Mouse (Mus musculus) MEL (cell line): Measurements from ENCODE around the gene Fgf12. TPM values are rescaled to one million over a fixed set of nuclear protein-coding genes. Genes with fewer than 3 reads are reported as not detected.

Source experiments
- DNase-seq: peaks from one replicate; pipeline ENCODE4 v3.0.0; 2011; ENCODE audit warnings: low read depth, low spot score
- H3K27ac ChIP-seq: 2 replicates; pipeline ENCODE4 v1.5.1; 2012; ENCODE audit warnings: low read depth, mild to moderate bottlenecking, control low read depth, low read length, moderate library complexity; ENCODE audit not compliant: control insufficient read depth
- H3K27me3 ChIP-seq, 2 experiments: fragments of 150-350 bp in 1 of 2; sonication (generic) in 1 of 2; 2 replicates each; pipeline ENCODE4 v1.6.1; 2012; ENCODE audit warnings: low read length in 2 of 2, mild to moderate bottlenecking in 2 of 2, improper control_type of control experiment in 1 of 2, moderate library complexity in 1 of 2; ENCODE audit not compliant: insufficient read depth in 2 of 2, control insufficient read depth in 1 of 2
- H3K36me3 ChIP-seq, 2 experiments: 2 replicates each; pipeline ENCODE4 v1.6.1; 2012 to 2014; ENCODE audit warnings: low read length in 2 of 2, improper control_type of control experiment in 1 of 2, inconsistent platforms in 1 of 2, mild to moderate bottlenecking in 1 of 2; ENCODE audit not compliant: insufficient read depth in 2 of 2, control insufficient read depth in 1 of 2
- H3K4me1 ChIP-seq, 2 experiments: fragments of 150-350 bp in 1 of 2; sonication (generic) in 1 of 2; 2 replicates each; pipeline ENCODE4 v1.6.1; 2012; ENCODE audit warnings: low read length in 2 of 2, improper control_type of control experiment in 1 of 2, mild to moderate bottlenecking in 1 of 2; ENCODE audit not compliant: insufficient read depth in 2 of 2, control insufficient read depth in 1 of 2
- H3K4me3 ChIP-seq, 2 experiments: fragments of 150-350 bp in 1 of 2; sonication (generic) in 1 of 2; 2 replicates each; pipeline ENCODE4 v1.5.1; 2012; ENCODE audit warnings: low read depth in 2 of 2, low read length in 2 of 2, mild to moderate bottlenecking in 2 of 2, moderate library complexity in 2 of 2, control low read depth in 1 of 2, improper control_type of control experiment in 1 of 2; ENCODE audit not compliant: control insufficient read depth in 1 of 2, insufficient read depth in 1 of 2
- H3K79me2 ChIP-seq: 2 replicates; pipeline ENCODE4 v1.6.1; 2012; ENCODE audit warnings: mild to moderate bottlenecking, low read length, moderate library complexity; ENCODE audit not compliant: control insufficient read depth, poor library complexity, insufficient read depth
- H3K9ac ChIP-seq: 2 replicates; pipeline ENCODE4 v1.6.1; 2012; ENCODE audit warnings: low read depth, mild to moderate bottlenecking, control low read depth, low read length, moderate library complexity; ENCODE audit not compliant: control insufficient read depth, poor library complexity, severe bottlenecking
- H3K9me3 ChIP-seq: fragments of 150-350 bp; sonication (generic); replicated peaks from 2 replicates; pipeline ENCODE4 v1.6.1; 2012; ENCODE audit warnings: mild to moderate bottlenecking, low read length, improper control_type of control experiment, moderate library complexity; ENCODE audit not compliant: insufficient read depth
- BHLHE40 ChIP-seq: IDR thresholded peaks from 2 replicates; pipeline ENCODE4 v1.6.1; 2012; ENCODE audit warnings: low read depth, mild to moderate bottlenecking, inconsistent platforms, low read length, improper control_type of control experiment, borderline replicate concordance
- E2F4 ChIP-seq: IDR thresholded peaks from 2 replicates; pipeline ENCODE4 v1.6.1; 2011; ENCODE audit warnings: low read depth, low read length, improper control_type of control experiment, borderline replicate concordance
- ELF1 ChIP-seq: IDR thresholded peaks from 2 replicates; pipeline ENCODE4 v1.6.1; 2014; ENCODE audit warnings: low read depth, mild to moderate bottlenecking, inconsistent platforms, low read length, improper control_type of control experiment, moderate library complexity
- ETS1 ChIP-seq: IDR thresholded peaks from 2 replicates; pipeline ENCODE4 v1.6.1; 2012; ENCODE audit warnings: low read depth, mild to moderate bottlenecking, inconsistent platforms, low read length, improper control_type of control experiment, moderate library complexity
- GABPA ChIP-seq: IDR thresholded peaks from 2 replicates; pipeline ENCODE4 v1.6.1; 2012; ENCODE audit warnings: low read depth, mild to moderate bottlenecking, inconsistent platforms, low read length, improper control_type of control experiment, moderate library complexity
- GATA1 ChIP-seq: IDR thresholded peaks from 2 replicates; pipeline ENCODE4 v1.6.1; 2011; ENCODE audit warnings: low read depth, low read length, improper control_type of control experiment
- HCFC1 ChIP-seq: IDR thresholded peaks from 2 replicates; pipeline ENCODE4 v1.6.1; 2012; ENCODE audit warnings: low read depth, mild to moderate bottlenecking, inconsistent platforms, low read length, improper control_type of control experiment, moderate library complexity
- JUND ChIP-seq: IDR thresholded peaks from 2 replicates; pipeline ENCODE4 v1.6.1; 2011; ENCODE audit warnings: low read depth, mild to moderate bottlenecking, improper control_type of control experiment, low read length
- KAT2A ChIP-seq: conservative IDR thresholded peaks from 2 replicates; pipeline ENCODE4 v1.6.1; 2012; ENCODE audit warnings: low read depth, low read length, improper control_type of control experiment, inconsistent platforms
- MAFK ChIP-seq: IDR thresholded peaks from 2 replicates; pipeline ENCODE4 v1.6.1; 2011; ENCODE audit warnings: low read depth, mild to moderate bottlenecking, low read length, improper control_type of control experiment, borderline replicate concordance
- MEF2A ChIP-seq: IDR thresholded peaks from 2 replicates; pipeline ENCODE4 v1.6.1; 2014; ENCODE audit warnings: low read depth, mild to moderate bottlenecking, inconsistent platforms, low read length, improper control_type of control experiment; ENCODE audit not compliant: poor library complexity, insufficient replicate concordance, severe bottlenecking; ENCODE audit errors: extremely low read depth
- MXI1 ChIP-seq: IDR thresholded peaks from 2 replicates; pipeline ENCODE4 v1.6.1; 2011; ENCODE audit warnings: mild to moderate bottlenecking, low read depth, low read length, improper control_type of control experiment
- MYB ChIP-seq: IDR thresholded peaks from 2 replicates; pipeline ENCODE4 v1.6.1; 2011; ENCODE audit warnings: mild to moderate bottlenecking, low read depth, low read length, improper control_type of control experiment
- MYC ChIP-seq: IDR thresholded peaks from 2 replicates; pipeline ENCODE4 v1.6.1; 2011; ENCODE audit warnings: low read depth, mild to moderate bottlenecking, low read length, improper control_type of control experiment, moderate library complexity
- NELFE ChIP-seq: IDR thresholded peaks from 2 replicates; pipeline ENCODE4 v1.6.1; 2011; ENCODE audit warnings: low read depth, low read length, improper control_type of control experiment
- POLR2AphosphoS2 ChIP-seq: IDR thresholded peaks from 2 replicates; pipeline ENCODE4 v1.6.1; 2011; ENCODE audit warnings: low read length, improper control_type of control experiment
- POLR2AphosphoS5 ChIP-seq: IDR thresholded peaks from 2 replicates; pipeline ENCODE4 v1.6.1; 2012; ENCODE audit warnings: low read depth, borderline replicate concordance, mild to moderate bottlenecking, inconsistent platforms, low read length, moderate library complexity, mixed read lengths
- RAD21 ChIP-seq: IDR thresholded peaks from 2 replicates; pipeline ENCODE4 v1.6.1; 2011; ENCODE audit warnings: mild to moderate bottlenecking, low read depth, low read length, improper control_type of control experiment
- TCF12 ChIP-seq: IDR thresholded peaks from 2 replicates; pipeline ENCODE4 v1.6.1; 2014; ENCODE audit warnings: low read depth, mild to moderate bottlenecking, inconsistent platforms, low read length, improper control_type of control experiment, moderate library complexity
- UBTF ChIP-seq: IDR thresholded peaks from 2 replicates; pipeline ENCODE4 v1.6.1; 2012; ENCODE audit warnings: low read depth, mild to moderate bottlenecking, inconsistent platforms, low read length, improper control_type of control experiment, moderate library complexity, borderline replicate concordance; ENCODE audit not compliant: insufficient read depth
- USF1 ChIP-seq: IDR thresholded peaks from 2 replicates; pipeline ENCODE4 v1.6.1; 2014; ENCODE audit warnings: low read depth, mild to moderate bottlenecking, inconsistent platforms, low read length, improper control_type of control experiment, moderate library complexity
- USF2 ChIP-seq, 2 experiments: IDR thresholded peaks; 2 replicates each; pipeline ENCODE4 v1.6.1; 2011 to 2012; ENCODE audit warnings: improper control_type of control experiment in 2 of 2, low read length in 2 of 2, borderline replicate concordance in 1 of 2, inconsistent platforms in 1 of 2, low read depth in 1 of 2, mild to moderate bottlenecking in 1 of 2; ENCODE audit not compliant: insufficient read depth in 1 of 2
- ZC3H11A ChIP-seq: IDR thresholded peaks from 2 replicates; pipeline ENCODE4 v1.6.1; 2012; ENCODE audit warnings: low read depth, mild to moderate bottlenecking, inconsistent platforms, low read length, improper control_type of control experiment
- ZKSCAN1 ChIP-seq: IDR thresholded peaks from 2 replicates; pipeline ENCODE4 v1.6.1; 2012; ENCODE audit warnings: low read depth, mild to moderate bottlenecking, inconsistent platforms, low read length, improper control_type of control experiment, moderate library complexity
- ZNF384 ChIP-seq: IDR thresholded peaks from 2 replicates; pipeline ENCODE4 v1.6.1; 2012; ENCODE audit warnings: low read depth, mild to moderate bottlenecking, inconsistent platforms, low read length, improper control_type of control experiment
- polyA plus RNA-seq, 2 experiments: library from polyadenylated mRNA; stranded (reverse) in 1 of 2; unstranded in 1 of 2; fragments of >175 nt in 1 of 2; fragments of >200 nt in 1 of 2; gene quantifications; 2 replicates each; pipeline versions ENCODE4 v1.2.1 to v1.2.4; 2012; ENCODE audit warnings: low replicate concordance in 2 of 2, low read depth in 1 of 2; ENCODE audit not compliant: insufficient read length in 2 of 2, insufficient read depth in 1 of 2, missing spikeins in 1 of 2
- total RNA-seq: library from RNA; depleted of rRNA; stranded (reverse); fragments of 300-350 nt; gene quantifications from 2 replicates; pipeline ENCODE4 v1.2.3, GENCODE M21; 2012

Gene Fgf12
- total and polyA plus RNA-seq, 3 experiments: not detected

DNA sequence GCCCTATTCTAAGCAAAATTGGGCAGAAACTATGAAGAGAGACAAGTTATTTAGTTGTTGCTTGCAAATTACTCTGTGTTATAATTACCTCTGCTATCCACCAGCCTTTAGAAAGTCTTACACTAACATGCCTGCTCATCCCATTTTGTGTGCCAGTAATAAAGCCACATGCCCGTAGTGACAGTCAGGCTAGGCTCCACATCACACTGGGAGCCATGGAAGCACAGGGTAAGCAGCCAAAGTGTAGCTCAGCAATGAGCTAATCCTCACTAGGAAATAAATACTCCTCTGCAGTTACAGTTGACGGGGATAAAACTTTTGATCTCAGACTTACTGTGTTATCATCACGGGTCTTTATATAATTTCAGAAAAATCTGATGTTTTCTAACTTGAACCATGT, 298.0 kb downstream of the Fgf12 start:
- no peaks in the 10 kb centered on the region for H3K9me3 ChIP-seq
- DNase-seq: no peak

DNA sequence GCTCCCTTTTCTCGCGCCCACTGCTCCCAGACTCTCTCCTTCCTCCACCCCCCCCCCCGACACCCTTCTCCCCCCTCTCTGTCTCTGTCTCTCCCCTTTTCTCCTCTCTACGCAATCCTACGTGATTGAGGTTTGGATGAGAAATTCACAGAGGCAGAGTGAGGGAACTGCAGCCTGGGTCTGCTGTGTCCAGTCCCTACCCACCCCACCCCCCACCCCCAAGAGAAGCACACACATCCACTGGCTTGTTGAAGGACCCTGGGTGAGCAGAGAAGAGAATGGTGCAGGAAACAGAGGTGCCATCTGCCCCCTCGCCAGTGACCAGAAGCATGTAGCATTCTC, 305.8 kb downstream of the Fgf12 start:
- H3K27me3 ChIP-seq: no peaks in the 10 kb centered on the region
- TF ChIP-seq HCFC1: no peak
- TF ChIP-seq GABPA: no peak
- no peak for TF ChIP-seq BHLHE40
- TF ChIP-seq ZC3H11A: no peak
- no peak for TF ChIP-seq TCF12
- TF ChIP-seq ETS1: no peak
- H3K9me3 ChIP-seq: no peaks in the 10 kb centered on the region
- H3K4me1 ChIP-seq: no peaks in the 10 kb centered on the region
- no peaks in the 10 kb centered on the region for H3K79me2 ChIP-seq
- DNase-seq: no peak
- H3K4me3 ChIP-seq: no peak overlapping the region
- H3K27ac ChIP-seq: no peak overlapping the region
- no peaks in the 10 kb centered on the region for H3K36me3 ChIP-seq
- H3K9ac ChIP-seq: no peak overlapping the region

More for the DNA sequence above, 298.0 kb downstream of the Fgf12 start:
- no peaks in the 10 kb centered on the region for H3K4me1 ChIP-seq
- no peak overlapping the region for H3K9ac ChIP-seq
- no peaks in the 10 kb centered on the region for H3K36me3 ChIP-seq
- TF ChIP-seq USF2 (IDR thresholded peaks at IDR 0.05; ENCODE audit: borderline replicate concordance in 1 of 2, insufficient read depth in 1 of 2, low read depth in 1 of 2, low read length in 2 of 2) (no peak), ELF1 (no peak), GATA1 (no peak), JUND (no peak), ZNF384 (no peak), USF1 (no peak)
- no peak overlapping the region for H3K27ac ChIP-seq
- H3K27me3 ChIP-seq: no peaks in the 10 kb centered on the region
- H3K4me3 ChIP-seq: no peak overlapping the region
- no peaks in the 10 kb centered on the region for H3K79me2 ChIP-seq

- Histone ChIP-seq H3K9ac (no peak overlapping the region), H3K4me3 (no peak overlapping the region)
- no peak for DNase-seq
- TF ChIP-seq RAD21 (no peak), GABPA (no peak), ZKSCAN1 (no peak), KAT2A (no peak), E2F4 (no peak), POLR2AphosphoS2 (no peak), MYC (no peak), MXI1 (no peak), UBTF (no peak), BHLHE40 (no peak), POLR2AphosphoS5 (no peak), MEF2A (no peak), NELFE (no peak), MYB (no peak), MAFK (no peak)
Observed at GRCm38 (mm10) chr16:28446334-28447113, 306.3 kb downstream of the Fgf12 start.

More at GRCm38 (mm10) chr16:28446334-28447113, 306.3 kb downstream of the Fgf12 start:
- Histone ChIP-seq H3K36me3 (no peaks in the 10 kb centered on the region), H3K79me2 (no peaks in the 10 kb centered on the region), H3K9me3 (no peaks in the 10 kb centered on the region), H3K27me3 (no peaks in the 10 kb centered on the region), H3K27ac (no peak overlapping the region), H3K4me1 (no peaks in the 10 kb centered on the region)
